ENCODE assay signal across 12 mouse cellular contexts in the genomic region with DNA sequence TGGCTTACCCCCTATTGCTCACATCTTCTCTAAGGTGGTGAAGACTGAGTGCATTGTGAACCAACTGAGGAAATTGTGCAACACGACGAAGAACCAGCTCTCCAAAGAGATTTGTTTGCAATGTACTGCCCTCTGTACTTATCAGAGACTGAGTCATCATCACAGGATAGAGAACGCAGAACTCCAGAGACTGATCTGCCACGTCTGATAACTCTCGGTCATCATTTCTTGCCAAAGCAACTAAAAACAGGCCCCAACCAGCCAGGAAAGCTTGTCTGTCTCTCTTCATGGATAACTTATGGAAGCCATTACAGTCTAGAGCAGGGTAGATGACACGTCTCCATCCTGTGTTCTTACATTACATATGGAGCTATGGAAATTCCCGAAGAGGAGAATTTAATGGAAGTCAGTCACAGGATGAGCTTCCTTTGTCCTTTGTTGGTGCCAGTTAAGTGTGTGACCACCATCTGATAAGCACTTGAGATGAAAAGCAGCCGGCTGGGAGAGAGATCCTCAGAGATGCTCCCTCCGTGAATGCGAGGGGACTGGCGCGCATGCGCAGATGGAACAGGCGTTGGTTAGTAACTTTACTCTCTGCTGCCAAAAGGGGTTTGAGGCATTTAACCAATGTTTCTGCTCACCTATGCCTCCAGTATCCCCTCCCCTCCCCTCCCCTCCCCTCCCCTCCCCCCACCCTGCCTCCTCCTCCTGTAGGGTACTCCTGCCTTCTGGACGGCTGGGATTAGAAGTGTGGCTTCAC.
DNase-seq lines count a peak whose midpoint lies in the region; TF ChIP-seq lines count a peak whose summit lies in the region.
"Had no signal": no experiment of that assay in that cellular context is flagged by ENCODE, and none has a peak within 500 bp of the region (broad histone marks: within the 10 kb centered on the region; RNA-seq: fewer than 3 reads in every experiment).

No protein-coding gene starts in this region.

- peaks cover 58% of the 10 kb centered on the region for H3K4me1 ChIP-seq in bone marrow macrophage, adult 2 months (ENCODE audit: control insufficient read depth, insufficient read depth, low read length)
- H3K4me1 ChIP-seq: embryonic facial prominence, embryonic 10.5 days; kidney, embryonic 15.5 days; liver, embryonic 12.5 days had no signal

- no peak for TF ChIP-seq CTCF in bone marrow macrophage, adult 2 months (IDR thresholded peaks at IDR 0.05; ENCODE audit: low read depth, low read length)

- peak overlapping the region; percentile 88 for H3K27ac ChIP-seq in bone marrow macrophage, adult 2 months (ENCODE audit: insufficient read depth, low read depth, low read length)
- H3K27ac ChIP-seq: embryonic facial prominence, embryonic 10.5 days; kidney, embryonic 15.5 days; layer of hippocampus, adult 2 months; liver, embryonic 12.5 days had no signal

- no peak for TF ChIP-seq POLR2A in bone marrow macrophage, adult 2 months (IDR thresholded peaks at IDR 0.05; ENCODE audit: borderline replicate concordance, low read depth, low read length)

- peak; percentile 3 to 12 for DNase-seq in left cerebral cortex, adult 18-20 months (ENCODE audit: low spot score in 2 of 2)
- DNase-seq in left cerebral cortex, postnatal 36 days (ENCODE audit: low spot score in 2 of 2): no peak
- DNase-seq in urinary bladder, adult 18-20 months (ENCODE audit: low spot score in 2 of 2): peak; percentile 18 to 53
- no peak for DNase-seq in urinary bladder, postnatal 10 days (ENCODE audit: low spot score)
- peak; percentile 18 for DNase-seq in testis, postnatal 14 days (ENCODE audit: low spot score)
- DNase-seq in layer of hippocampus, adult 18-20 months (ENCODE audit: low spot score in 2 of 2): no peak
- DNase-seq: cerebellum, postnatal 14 days had no signal

- no peak overlapping the region for H3K4me3 ChIP-seq in bone marrow macrophage, adult 2 months (ENCODE audit: insufficient read depth, low read length)
- H3K4me3 ChIP-seq: embryonic facial prominence, embryonic 10.5 days; kidney, embryonic 15.5 days; layer of hippocampus, adult 2 months; liver, embryonic 12.5 days had no signal

- intact Hi-C loops in left cerebral cortex, postnatal 36 days (cut with DNase I): no loop called here

Comparison
In these comparisons a context has a peak if more than half of its experiments do, and no peak if none do; other contexts are left out.
1. DNase-seq: peak in left cerebral cortex, adult 18-20 months (2 of 2), urinary bladder, adult 18-20 months (2 of 2) and testis, postnatal 14 days (single experiment); none in left cerebral cortex, postnatal 36 days (0 of 2), urinary bladder, postnatal 10 days (single experiment) and layer of hippocampus, adult 18-20 months (0 of 2).